Mouse (Mus musculus) heart, postnatal 10 days (tissue): ENCODE results near the gene Gm21987. TPM values are rescaled to one million over a fixed set of nuclear protein-coding genes. Genes with fewer than 3 reads are reported as not detected.

ENCODE experiments used
- DNase-seq, 2 experiments: peaks; one replicate each; pipeline ENCODE4 v3.0.0; 2021
- intact Hi-C: fragments of 180-260 bp; cut with DNase I; formaldehyde crosslinking; loops from one replicate; pipeline ENCODE4 v1.15.1; 2025
- total RNA-seq, 2 experiments: library from RNA; stranded (reverse); gene quantifications; 2 replicates each; pipeline ENCODE4 v1.2.3; 2021

The Gm21987 gene
- total RNA-seq, 2 experiments from 2014 or later, result not detected

DNA sequence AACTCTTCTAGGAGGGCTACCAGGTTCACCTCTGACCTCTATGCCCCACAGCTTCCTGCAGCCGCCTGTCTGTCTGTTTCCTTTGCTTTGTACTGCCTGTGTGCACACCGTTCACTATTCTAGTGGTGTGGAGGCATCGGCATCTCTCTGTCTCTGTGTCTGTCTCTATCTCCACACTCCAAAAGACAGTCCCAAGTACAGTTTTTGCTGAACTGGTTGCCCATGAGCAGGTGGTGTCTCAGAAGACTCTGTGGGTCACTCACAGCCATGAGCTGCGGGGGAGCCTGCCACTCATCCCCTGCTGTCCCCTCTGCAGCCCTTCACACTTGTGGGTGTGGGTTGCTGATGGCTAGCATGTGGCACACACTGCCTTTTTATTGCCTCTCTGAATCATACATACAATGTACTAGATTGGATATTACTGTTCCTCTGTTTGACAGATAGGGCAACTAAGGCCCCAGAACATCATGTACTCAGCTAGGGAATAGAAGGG, 23.2 kb downstream of the Gm21987 start:
- intact Hi-C loops, result no loop called here

DNA sequence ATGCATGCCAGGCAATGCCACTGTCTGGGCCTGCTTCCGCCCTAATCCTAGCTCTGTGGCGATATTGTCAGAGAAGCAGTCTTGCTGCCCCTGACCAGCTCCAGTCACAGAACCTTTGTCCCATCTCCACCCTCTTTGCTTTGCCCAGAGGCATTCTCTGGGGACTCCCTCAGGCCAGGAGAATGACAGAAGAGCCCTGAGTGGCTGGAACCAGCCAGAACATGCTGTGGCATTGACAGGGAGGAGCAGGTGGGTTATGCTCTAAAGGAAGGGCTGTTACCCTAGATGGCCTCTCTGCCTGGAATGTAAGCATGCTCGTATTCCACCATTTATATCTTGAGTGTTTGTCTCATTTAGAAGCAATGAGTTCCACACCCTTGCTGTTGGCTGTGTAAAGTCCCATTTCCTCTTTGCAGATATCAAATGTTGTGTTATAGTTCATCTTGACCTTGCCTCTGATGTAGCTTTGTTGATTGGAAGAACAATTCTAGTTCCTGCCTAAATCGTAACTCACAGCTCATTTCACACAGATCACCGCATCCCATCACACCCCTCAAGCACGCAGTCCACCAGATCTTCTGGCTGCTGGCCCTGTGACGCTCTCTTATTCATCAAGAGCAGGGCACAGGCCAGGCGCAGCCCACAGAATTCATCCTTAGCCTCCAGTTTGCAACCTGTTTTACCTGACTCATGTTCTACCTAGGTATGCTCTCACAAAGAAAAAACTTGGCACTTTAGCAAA, 24.0 kb downstream of the Gm21987 start:
- intact Hi-C loops, result no loop called here
- DNase-seq, result peak; percentile 61 to 64

More for the DNA sequence above, 23.2 kb downstream of the Gm21987 start:
- DNase-seq, result no peak

DNA sequence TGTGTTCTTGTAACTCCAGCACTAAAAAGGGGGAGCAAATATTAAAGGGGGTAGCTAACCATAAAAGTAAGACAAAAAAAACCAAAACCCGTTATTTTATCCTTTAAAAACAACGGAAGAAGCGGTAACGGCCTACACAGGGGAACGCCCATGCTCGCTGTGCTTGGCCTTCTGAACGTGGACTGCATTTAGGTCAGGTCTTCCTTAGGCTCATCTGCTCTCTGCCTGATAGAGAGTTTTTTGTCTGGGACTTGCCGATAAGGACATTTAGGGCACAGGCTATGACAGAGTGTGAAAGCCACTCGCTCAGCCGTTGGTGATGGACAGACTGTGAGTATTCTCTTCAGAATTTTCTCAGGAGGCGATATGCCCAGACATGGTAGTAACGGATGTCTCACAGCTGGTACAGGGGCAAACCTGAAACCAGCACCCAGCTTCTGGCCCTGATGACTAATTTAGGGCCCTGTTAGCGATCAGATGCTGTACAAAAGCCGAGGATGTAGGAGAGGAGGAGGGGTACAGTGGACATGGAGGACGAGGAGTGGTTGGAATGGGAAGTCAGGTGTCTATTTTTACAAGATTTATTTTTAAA, 25.0 kb downstream of the Gm21987 start:
- DNase-seq, result no peak
- intact Hi-C loops, result no loop called here

- intact Hi-C loops, result no loop called here
- no peak for DNase-seq
Observed at GRCm38 (mm10) chr16:38372876-38373275, 26.0 kb downstream of the Gm21987 start.

DNA sequence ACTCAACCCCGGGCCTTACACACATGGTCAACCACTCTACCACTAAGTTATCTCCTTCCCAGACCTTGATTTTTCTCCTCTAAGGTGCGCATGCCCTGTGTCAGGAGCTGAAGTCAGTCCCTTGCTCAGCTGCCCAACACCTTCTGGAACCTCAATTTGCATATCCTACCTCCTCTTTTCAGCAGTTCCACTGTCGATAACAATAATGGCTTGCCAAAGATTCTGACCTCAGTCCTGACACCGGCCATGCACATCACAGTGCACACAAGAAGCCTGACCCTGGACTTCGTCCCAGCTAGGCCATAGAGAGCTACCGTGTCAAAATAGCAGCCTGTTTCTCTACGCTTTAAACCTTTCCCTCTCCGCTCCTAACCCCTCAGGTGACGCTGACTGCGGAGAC, 26.6 kb downstream of the Gm21987 start:
- peak in 1 of 2 experiments; percentile 57 for DNase-seq
- intact Hi-C loops, result no loop called here

DNA sequence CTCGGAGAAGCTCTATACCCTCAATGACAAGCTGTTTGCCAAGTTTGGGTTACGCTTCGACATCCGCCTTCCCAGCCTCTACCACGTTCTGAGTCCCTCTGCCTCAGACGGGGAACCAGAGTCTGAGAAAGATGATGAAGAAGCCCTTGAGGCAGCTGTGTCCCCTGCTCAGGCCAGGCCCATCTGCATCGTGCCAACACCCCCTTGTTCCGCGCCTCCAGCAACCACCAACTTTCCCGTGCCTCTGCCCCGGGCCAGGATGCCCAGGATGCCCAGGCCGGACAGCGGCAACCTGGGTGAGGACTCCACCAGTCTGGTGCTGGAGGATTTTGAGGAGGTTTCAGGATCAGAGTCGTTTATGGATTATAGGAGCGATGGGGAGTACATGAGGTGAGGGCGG, 27.1 kb downstream of the Gm21987 start:
- DNase-seq, result no peak
- intact Hi-C loops, result no loop called here

GRCm38 (mm10) chr16:38374379-38375140, 27.7 kb downstream of the Gm21987 start:
- no peak for DNase-seq

DNA sequence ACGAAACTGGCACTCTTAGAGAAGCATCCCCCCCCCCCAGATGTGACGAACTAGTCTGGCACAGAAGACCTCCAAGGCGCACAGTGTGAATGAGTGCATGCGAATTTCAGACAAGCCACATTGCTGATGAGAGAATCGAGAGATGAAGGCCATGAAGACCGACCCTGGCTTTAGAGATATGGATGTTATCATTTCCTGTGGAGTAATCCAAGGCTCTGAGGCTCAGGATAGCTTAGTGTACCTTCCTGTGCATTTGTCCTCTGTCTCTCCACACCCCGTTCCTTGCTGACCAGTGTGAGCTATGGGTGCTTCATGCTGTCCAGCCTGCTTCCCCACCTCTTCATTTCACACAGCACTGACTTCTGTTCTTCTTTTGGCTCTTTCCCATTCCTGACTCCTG, 28.3 kb downstream of the Gm21987 start:
- intact Hi-C loops, result no loop called here
- no peak for DNase-seq

More at GRCm38 (mm10) chr16:38374379-38375140, 27.7 kb downstream of the Gm21987 start:
- intact Hi-C loops, result no loop called here

GRCm38 (mm10) chr16:38376163-38376840, 29.5 kb downstream of the Gm21987 start:
- DNase-seq, result peak in 1 of 2 experiments; percentile 39
- intact Hi-C loops, result no loop called here

- DNase-seq, result peak in 1 of 2 experiments; percentile 43
- intact Hi-C loops, result no loop called here
Observed at GRCm38 (mm10) chr16:38376841-38377249, 30.0 kb downstream of the Gm21987 start.

DNA sequence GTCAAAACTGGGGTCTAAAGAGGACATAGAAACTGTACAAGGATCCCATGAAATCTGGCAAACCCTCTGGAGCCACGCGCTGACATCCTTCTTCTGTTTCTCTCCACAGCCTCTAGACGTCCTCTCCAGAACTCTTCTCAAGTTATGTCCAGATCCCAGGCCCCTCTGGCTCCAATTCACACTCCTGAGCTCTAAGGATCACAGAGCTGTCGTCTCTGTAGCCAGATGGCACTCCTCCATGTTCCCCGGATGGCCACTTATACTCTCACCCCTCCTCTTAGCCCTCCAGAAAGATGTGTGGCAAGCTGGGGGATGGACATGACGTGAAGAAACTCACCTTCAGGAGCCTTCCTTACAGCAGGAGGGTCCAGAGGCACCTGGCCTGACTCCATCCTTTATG, 30.7 kb downstream of the Gm21987 start:
- peak in 1 of 2 experiments; percentile 48 for DNase-seq
- intact Hi-C loops, result no loop called here

DNA sequence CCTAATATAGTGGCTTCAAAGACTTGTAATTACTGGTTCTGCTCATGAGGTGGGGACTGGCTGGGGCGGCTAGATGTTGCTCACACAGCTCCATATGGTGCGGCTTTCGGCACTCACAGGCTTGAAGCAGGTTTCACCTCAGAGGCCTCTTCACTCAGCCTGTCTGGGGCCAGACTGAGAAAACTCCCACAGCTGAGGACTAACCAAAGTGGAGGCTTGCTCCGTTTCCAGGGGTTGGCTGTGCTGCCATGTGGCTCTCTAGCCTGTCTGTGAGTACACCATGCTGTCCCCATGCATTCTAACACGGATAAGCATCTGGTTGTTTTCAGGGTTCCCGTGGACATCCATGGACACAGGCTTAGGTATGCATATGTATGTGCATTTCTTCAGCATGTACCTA, 31.8 kb downstream of the Gm21987 start:
- no peak for DNase-seq
- intact Hi-C loops, result no loop called here

DNA sequence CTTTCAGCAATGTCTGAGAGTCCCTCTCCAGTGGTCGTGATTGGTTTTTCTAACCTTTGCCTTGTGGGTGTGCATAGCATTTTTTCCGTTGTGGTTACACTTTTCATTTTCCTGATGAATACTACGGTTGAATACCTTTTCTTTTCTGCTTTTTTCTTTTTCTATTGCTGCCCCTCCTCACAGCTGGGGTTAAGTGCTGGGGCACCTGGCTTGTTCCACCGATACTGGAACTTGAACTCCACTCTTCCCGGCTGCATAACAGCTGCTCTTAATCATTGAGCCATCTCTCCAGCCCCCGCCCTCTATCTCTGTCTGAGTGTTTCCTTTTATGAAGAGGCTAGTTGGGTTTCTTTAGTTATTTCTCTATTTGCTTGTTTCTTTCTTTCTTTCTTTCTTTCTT, 32.2 kb downstream of the Gm21987 start:
- intact Hi-C loops, result no loop called here
- no peak for DNase-seq

- intact Hi-C loops, result no loop called here
- no peak for DNase-seq
Observed at GRCm38 (mm10) chr16:38379493-38379892, 32.7 kb downstream of the Gm21987 start.

DNA sequence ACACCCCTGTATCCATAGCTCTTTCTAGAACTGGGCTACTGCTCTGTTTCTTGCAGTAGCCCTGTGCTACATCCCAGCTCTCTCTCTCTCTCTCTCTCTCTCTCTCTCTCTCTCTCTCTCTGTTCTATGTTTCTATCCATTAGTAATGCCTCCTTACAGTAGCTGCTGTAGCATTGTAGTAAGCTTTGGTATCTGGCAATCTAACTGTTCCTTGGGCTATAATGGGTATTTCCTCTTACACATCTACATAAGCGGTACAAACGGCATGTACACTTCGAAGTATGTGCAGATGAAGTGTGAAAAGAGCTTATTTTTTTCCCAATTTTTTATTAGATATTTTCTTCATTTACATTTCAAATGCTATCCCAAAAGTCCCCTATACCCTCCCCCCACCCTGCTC, 33.1 kb downstream of the Gm21987 start:
- intact Hi-C loops, result no loop called here
- DNase-seq, result no peak

- intact Hi-C loops, result no loop called here
- DNase-seq, result no peak
Observed at GRCm38 (mm10) chr16:38383683-38384082, 36.8 kb downstream of the Gm21987 start.

DNA sequence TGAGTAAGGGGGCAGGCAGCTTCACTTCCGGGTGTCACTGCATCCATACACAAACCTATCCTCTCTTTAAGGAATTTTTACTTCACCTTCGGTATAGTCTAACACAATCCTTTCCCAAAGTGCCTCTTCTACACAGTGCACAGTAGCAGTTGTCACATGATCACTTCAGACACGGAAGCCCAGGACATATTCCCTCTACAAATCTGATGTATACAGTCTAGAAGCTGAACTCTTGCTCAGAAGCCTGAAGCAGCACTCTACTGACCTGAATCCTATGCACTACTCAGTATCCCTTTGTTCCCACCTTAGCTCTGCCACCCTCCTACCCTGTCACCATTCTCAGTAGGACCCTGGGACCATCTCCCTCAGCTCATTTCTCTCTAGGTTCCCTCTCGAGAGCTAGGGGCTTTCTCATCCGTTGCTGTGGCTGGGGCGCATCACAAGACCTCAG, 38.4 kb downstream of the Gm21987 start:
- intact Hi-C loops, result no loop called here
- no peak for DNase-seq

- no peak for DNase-seq
- intact Hi-C loops, result no loop called here
Observed at GRCm38 (mm10) chr16:38385700-38386099, 38.9 kb downstream of the Gm21987 start.

GRCm38 (mm10) chr16:38387389-38387788, 40.5 kb downstream of the Gm21987 start:
- intact Hi-C loops, result no loop called here
- no peak for DNase-seq

DNA sequence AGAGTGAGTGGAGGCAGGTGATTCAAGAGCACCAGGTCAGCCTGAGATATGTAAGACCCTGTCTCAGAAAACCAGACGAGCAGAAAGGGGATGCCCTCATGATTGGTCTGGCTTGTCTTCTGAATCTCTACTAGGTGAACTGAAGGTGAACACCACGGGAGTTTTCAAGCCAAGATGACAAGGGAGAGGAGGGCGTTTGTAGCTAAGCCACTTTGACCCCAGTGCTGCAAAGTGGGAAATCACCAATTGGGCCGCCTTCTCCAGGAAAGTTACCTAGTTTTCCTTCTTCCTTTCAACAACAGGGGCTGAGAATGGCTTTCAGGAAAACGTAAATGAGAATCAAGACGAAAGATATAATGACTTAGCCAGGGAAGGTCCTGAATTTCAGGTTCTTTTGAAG, 41.9 kb downstream of the Gm21987 start:
- DNase-seq, result no peak
- intact Hi-C loops, result no loop called here
